Mouse (Mus musculus) spleen, postnatal 10 days (tissue): Measurements from ENCODE around the gene Btnl9.
"Not testable (repeated sequence)": the region's sequence is repeated elsewhere in the genome, so short reads cannot be mapped to it uniquely, and the experiment has no call there.

ENCODE experiments used
- DNase-seq, 2 experiments: peaks; one replicate each; pipeline ENCODE4 v3.0.0; 2021 to 2022; ENCODE audit warnings: low spot score in 2 of 2

Gene Btnl9

DNA sequence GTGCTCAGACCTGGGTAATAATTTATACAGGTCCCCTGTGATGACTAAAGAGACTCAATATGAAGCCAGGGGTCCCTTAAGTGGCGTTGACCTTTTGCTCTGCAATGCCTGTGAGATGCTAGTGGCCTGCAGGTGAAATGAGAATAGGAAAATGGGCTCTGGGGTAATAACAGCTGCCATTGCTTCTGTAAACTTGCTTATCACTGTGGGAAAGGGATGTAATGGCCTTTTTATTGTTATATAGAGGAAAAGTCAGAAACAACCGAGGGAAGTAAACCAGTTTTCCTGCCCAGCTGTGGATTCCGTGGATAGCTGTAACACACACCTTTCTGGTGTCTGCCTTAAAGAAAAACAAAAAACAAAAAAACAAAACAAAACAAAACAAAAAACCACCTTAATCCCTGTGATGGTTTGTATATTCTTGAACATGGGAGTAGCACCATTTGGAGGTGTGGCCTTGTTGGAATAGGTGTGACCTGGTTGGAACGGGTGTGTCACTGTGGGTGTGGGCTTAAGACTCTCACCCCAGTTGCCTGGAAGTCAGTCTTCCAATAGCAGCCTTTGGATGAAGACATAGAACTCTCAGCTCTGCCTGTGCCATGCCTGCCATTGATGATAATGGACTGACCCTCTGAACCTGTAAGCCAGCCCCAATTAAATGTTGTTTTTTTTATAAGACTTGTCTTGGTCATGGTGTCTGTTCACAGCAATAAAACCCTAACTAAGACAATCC lies 10.7 kb downstream of the Btnl9 start:
- DNase-seq = not testable (repeated sequence)

DNA sequence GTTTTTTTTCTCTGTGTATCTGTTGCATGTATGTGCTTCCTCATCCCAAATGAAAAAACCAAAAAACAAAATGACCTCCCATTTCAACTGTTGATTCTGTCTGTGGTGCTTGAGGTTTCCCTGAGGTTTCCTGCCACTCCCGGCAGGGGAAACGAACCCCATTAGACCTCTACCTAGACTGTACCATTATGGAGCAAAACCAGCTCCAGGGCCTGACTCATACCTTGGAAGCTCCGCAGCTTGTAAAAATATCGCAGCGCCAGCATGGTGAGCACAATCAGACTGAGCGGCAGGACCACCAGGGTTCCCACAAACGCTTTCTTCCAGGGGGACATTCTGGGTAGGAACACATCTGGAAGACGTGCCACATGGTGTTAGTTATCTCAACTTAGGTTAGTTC lies 11.6 kb downstream of the Btnl9 start:
- DNase-seq = no peak

DNA sequence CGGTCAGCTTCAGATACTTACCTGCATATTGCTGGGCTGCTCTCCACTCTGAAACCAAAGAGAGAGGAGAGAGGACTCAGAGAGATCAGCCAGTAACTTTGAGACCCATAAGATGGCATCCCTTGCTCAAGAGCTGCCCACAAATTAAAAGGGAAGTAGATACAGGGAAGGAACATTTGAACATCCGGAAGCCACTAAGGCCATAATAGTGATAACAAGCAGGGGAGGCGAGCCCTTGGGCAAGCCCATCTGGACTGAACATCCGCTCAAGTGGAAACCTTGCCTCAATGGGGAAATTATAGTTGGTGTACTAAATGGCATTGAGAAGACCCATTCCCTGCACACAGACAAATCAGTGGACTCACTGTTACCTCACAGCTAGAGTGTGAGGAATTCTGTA lies 16.4 kb downstream of the Btnl9 start:
- DNase-seq = no peak

DNA sequence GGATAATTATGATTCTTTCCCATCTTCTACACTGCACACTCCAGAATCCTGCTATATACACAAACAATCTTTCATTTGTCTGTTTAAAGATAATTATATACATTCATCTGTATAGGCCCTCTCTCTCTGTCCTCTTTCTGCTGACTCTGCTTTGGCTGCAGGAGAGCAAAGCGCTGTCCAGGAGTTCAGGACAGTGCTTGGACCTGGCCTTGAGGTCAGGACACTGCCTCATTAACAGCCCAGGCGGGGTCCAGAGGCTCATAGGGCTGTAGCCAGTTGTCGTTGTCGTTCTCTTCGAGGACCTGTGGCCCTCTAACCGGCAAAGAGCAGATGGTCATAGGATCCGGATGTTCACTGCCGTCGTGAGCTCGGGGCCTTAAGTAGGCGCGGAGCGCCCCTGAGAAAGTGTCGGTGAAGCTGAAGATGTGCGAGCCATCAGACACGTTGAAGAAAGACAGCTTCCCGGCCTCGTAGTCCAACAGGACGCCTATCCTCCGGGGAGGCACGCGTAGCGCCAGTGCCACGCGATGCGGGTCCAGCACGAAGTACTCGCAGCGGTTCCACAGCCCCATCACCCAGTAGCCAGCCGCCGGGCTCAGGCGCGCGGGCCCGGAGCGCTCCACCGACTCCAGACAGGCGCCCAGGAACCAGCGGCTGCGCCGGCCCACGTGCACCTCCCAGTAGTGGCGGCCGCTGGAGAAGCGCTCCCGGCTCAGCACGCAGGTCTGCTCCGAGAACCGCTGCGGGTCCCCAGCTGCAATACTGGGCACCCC lies 17.9 kb downstream of the Btnl9 start:
- DNase-seq = peak in 1 of 2 experiments; percentile 14

DNA sequence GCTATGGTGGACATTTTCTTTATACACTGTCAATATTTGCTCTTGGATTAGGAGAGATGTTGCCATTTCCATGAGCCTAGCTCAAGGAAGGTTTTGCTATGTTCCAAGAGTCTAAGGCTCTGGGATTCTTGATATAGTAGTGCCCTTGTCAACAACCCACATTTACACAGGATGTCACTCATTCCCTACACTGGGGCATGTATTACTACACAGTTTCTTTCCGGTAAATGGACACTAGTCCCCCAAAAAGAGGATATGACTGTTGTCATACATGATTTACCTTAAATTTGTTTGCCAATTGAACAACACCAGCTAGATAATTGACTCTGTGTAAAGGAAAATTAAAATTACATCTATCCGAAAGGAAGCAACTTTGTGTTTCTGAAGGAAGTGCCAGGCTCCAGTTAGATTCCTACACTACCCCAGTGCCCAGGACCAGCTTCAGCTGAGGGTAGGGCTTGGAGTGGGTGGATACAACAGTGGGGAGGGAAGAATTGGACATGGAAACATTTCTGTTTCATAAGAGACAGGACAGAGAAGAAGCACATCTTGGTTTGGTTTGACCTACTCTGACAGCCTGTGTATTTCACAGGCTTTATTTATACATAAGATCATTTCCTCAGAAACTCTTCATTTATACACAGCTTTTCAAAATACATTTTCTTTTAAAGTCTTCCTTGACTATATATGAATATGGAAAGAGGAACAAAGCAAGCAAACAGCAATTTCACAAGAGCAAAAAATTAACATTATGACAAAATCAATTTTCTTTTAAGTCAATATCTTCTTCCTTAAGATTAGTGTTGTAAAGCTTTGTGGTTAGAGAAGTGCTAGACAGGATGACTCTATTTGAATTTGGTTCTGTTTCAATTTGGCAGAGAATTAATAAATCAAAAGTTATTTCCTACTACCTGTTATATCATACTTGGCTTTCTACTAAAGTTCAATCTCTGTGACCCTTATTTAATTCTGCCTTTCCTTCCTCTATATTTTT lies 29.8 kb downstream of the Btnl9 start:
- no peak for DNase-seq

DNA sequence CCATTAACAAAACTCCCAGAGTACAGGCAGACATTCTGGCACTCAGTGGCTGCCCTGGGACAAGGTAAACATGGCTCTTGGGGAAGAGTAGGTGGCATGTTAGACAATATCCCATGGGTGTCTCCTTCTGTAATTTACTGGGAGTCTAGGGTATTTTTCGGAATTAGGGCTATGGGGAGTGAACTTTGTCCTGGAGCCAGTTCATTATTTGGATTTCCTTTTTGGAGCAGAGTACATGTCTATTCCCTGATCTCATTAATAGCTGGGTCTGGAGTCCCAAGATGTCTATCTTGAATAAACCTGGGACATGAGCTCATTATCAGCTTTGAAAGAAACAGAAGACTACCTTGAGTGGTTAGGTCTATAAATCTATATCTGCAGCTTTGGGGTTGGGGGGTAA lies 32.9 kb downstream of the Btnl9 start, which contains the start of gene Olfr1394:
Gene Olfr1394 (plus strand): TSS at position 301 of the 400 bp plus-strand sequence.
- DNase-seq = no peak

DNA sequence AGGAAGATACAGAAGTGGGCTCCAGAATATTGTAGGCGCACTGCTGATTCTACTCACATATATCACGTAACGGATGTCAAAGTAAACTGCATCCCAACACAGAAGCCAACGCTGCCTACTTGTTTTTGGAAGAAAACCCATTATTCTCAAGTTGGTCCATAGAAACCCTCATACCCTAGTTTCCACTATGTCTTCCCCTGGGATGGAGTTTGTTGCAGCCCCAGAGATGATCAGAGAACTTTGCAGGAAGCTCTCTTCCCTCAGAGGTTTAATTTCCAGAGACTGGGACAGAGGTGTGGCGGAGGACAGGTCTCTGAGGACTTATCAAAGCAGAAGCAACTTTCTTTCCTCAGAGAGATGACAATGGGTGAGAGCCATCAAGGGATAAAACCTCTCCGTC lies 45.0 kb downstream of the Btnl9 start, which contains the start of gene Olfr1395:
Gene Olfr1395 (plus strand): TSS at position 301 of the 400 bp plus-strand sequence.
- no peak for DNase-seq

DNA sequence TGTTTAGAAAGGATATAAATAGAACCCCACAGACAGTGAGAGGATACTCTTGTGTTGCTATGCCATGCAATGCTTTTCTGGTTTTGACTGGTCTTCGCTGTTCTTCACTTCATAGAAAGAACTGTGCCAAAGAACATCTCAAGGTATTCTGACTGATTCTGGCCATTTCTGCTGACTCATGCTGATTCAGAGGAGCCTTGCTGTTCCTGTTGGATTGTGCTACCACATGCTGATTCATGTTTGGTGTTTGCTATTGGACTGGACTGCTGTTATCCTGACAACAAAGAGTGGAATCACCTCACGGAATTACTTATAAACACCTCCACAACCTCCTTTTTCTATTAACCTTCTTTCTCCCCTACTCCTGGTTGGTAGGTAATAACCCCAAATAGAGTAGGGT lies 62.8 kb downstream of the Btnl9 start:
- DNase-seq = no peak

DNA sequence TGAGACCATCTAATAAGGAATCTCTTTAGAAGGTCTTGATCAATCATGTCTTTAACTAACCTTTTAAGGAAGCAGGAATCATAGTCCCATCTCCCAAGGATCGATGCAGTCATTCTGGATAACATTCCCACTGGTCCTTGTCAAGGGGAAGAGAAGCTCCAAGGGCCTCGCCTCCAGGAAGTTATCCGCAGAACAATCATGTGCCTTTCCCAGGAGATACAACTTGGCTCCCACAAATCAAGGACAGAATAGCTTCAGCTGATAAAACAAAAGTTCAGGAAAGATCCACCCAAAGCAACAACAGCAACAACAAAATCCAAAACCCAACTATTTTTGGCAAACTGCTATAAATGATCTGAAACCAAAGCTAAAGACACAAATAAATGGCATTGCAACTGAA lies 67.3 kb downstream of the Btnl9 start:
- no peak for DNase-seq
